Mouse (Mus musculus): Measurements from ENCODE around the gene CN725425. TPM values are rescaled to one million over a fixed set of nuclear protein-coding genes. Genes with fewer than 3 reads are reported as not detected.

The CN725425 gene
- total and polyA plus RNA-seq, 3 experiments: not detected

- H3K36me3 ChIP-seq (replicated peaks): no peaks in the 10 kb centered on the region
- TF ChIP-seq POLR2AphosphoS5 (IDR thresholded peaks at IDR 0.05; ENCODE audit: insufficient replicate concordance, low read depth, low read length): no peak
- no peak for TF ChIP-seq CTCF (IDR thresholded peaks at IDR 0.05; ENCODE audit: low read depth, low read length)
- no peak for TF ChIP-seq GATA1 (IDR thresholded peaks at IDR 0.05; ENCODE audit: borderline replicate concordance, low read length)
- no peak for TF ChIP-seq TAL1 (conservative IDR thresholded peaks at IDR 0.05; ENCODE audit: low read depth, low read length)
- no peak for TF ChIP-seq GATA2 (IDR thresholded peaks at IDR 0.05; ENCODE audit: borderline replicate concordance, low read depth, low read length)
- no peaks in the 10 kb centered on the region for H3K27me3 ChIP-seq (ENCODE audit: insufficient read depth, low read length)
- no peaks in the 10 kb centered on the region for H3K4me1 ChIP-seq (ENCODE audit: insufficient read depth, low read depth, low read length)
- ATAC-seq (ENCODE audit: extremely low read depth, insufficient number of reproducible peaks, low FRiP score, poor library complexity, severe bottlenecking): no peak
- peaks cover 30% of the 10 kb centered on the region for H3K9me3 ChIP-seq (replicated peaks)
- DNase-seq (ENCODE audit: low spot score): no peak
- H3K4me3 ChIP-seq (ENCODE audit: low read depth, low read length): no peak overlapping the region
These were observed 31.3 kb upstream of the CN725425 start for GRCm38 (mm10) chr15:91167850-91168562.

GRCm38 (mm10) chr15:91170602-91171328 is 28.5 kb upstream of the CN725425 start:
- ATAC-seq (ENCODE audit: extremely low read depth, insufficient number of reproducible peaks, low FRiP score, poor library complexity, severe bottlenecking) (no peak), DNase-seq (ENCODE audit: low spot score) (no peak)
- Histone ChIP-seq H3K4me1 (ENCODE audit: insufficient read depth, low read depth, low read length) (no peaks in the 10 kb centered on the region), H3K9me3 (replicated peaks) (peaks cover 30% of the 10 kb centered on the region), H3K4me3 (ENCODE audit: low read depth, low read length) (no peak overlapping the region), H3K36me3 (replicated peaks) (no peaks in the 10 kb centered on the region), H3K27me3 (ENCODE audit: insufficient read depth, low read length) (no peaks in the 10 kb centered on the region)
- no peak for TF ChIP-seq CTCF (IDR thresholded peaks at IDR 0.05; ENCODE audit: low read depth, low read length)
- TF ChIP-seq POLR2AphosphoS5 (IDR thresholded peaks at IDR 0.05; ENCODE audit: insufficient replicate concordance, low read depth, low read length): no peak
- TF ChIP-seq TAL1 (conservative IDR thresholded peaks at IDR 0.05; ENCODE audit: low read depth, low read length): no peak
- TF ChIP-seq GATA1 (IDR thresholded peaks at IDR 0.05; ENCODE audit: borderline replicate concordance, low read length): no peak
- no peak for TF ChIP-seq GATA2 (IDR thresholded peaks at IDR 0.05; ENCODE audit: borderline replicate concordance, low read depth, low read length)

GRCm38 (mm10) chr15:91171332-91171731 is 28.0 kb upstream of the CN725425 start:
- no peak for TF ChIP-seq GATA2 (IDR thresholded peaks at IDR 0.05; ENCODE audit: borderline replicate concordance, low read depth, low read length)
- ATAC-seq (ENCODE audit: extremely low read depth, insufficient number of reproducible peaks, low FRiP score, poor library complexity, severe bottlenecking) (no peak), DNase-seq (ENCODE audit: low spot score) (no peak)
- Histone ChIP-seq H3K4me1 (ENCODE audit: insufficient read depth, low read depth, low read length) (no peaks in the 10 kb centered on the region), H3K36me3 (replicated peaks) (no peaks in the 10 kb centered on the region), H3K27me3 (ENCODE audit: insufficient read depth, low read length) (no peaks in the 10 kb centered on the region), H3K9me3 (replicated peaks) (peaks cover 28% of the 10 kb centered on the region), H3K4me3 (ENCODE audit: low read depth, low read length) (no peak overlapping the region)

GRCm38 (mm10) chr15:91172193-91172592 is 27.1 kb upstream of the CN725425 start:
- ATAC-seq (ENCODE audit: extremely low read depth, insufficient number of reproducible peaks, low FRiP score, poor library complexity, severe bottlenecking): no peak
- Histone ChIP-seq H3K27me3 (ENCODE audit: insufficient read depth, low read length) (no peaks in the 10 kb centered on the region), H3K4me3 (ENCODE audit: low read depth, low read length) (no peak overlapping the region), H3K9me3 (replicated peaks) (peaks cover 30% of the 10 kb centered on the region), H3K36me3 (replicated peaks) (no peaks in the 10 kb centered on the region), H3K4me1 (ENCODE audit: insufficient read depth, low read depth, low read length) (no peaks in the 10 kb centered on the region)
- no peak for TF ChIP-seq GATA1 (IDR thresholded peaks at IDR 0.05; ENCODE audit: borderline replicate concordance, low read length)
- TF ChIP-seq POLR2AphosphoS5 (IDR thresholded peaks at IDR 0.05; ENCODE audit: insufficient replicate concordance, low read depth, low read length): no peak
- no peak for TF ChIP-seq CTCF (IDR thresholded peaks at IDR 0.05; ENCODE audit: low read depth, low read length)
- no peak for DNase-seq (ENCODE audit: low spot score)

GRCm38 (mm10) chr15:91178656-91179314 is 20.5 kb upstream of the CN725425 start:
- TF ChIP-seq GATA2 (IDR thresholded peaks at IDR 0.05; ENCODE audit: borderline replicate concordance, low read depth, low read length): no peak
- TF ChIP-seq CTCF (IDR thresholded peaks at IDR 0.05; ENCODE audit: low read depth, low read length): no peak
- TF ChIP-seq TAL1 (conservative IDR thresholded peaks at IDR 0.05; ENCODE audit: low read depth, low read length): no peak
- no peak for TF ChIP-seq POLR2AphosphoS5 (IDR thresholded peaks at IDR 0.05; ENCODE audit: insufficient replicate concordance, low read depth, low read length)
- no peak for TF ChIP-seq GATA1 (IDR thresholded peaks at IDR 0.05; ENCODE audit: borderline replicate concordance, low read length)
- H3K36me3 ChIP-seq (replicated peaks): no peaks in the 10 kb centered on the region
- ATAC-seq (ENCODE audit: extremely low read depth, insufficient number of reproducible peaks, low FRiP score, poor library complexity, severe bottlenecking) (no peak), DNase-seq (ENCODE audit: low spot score) (no peak)
- no peaks in the 10 kb centered on the region for H3K4me1 ChIP-seq (ENCODE audit: insufficient read depth, low read depth, low read length)
- H3K27me3 ChIP-seq (ENCODE audit: insufficient read depth, low read length): no peaks in the 10 kb centered on the region
- peaks cover 10% of the 10 kb centered on the region for H3K9me3 ChIP-seq (replicated peaks)
- no peak overlapping the region for H3K4me3 ChIP-seq (ENCODE audit: low read depth, low read length)

GRCm38 (mm10) chr15:91179911-91180622 is 19.2 kb upstream of the CN725425 start:
- H3K4me3 ChIP-seq (ENCODE audit: low read depth, low read length): no peak overlapping the region
- DNase-seq (ENCODE audit: low spot score): no peak
- H3K36me3 ChIP-seq (replicated peaks): no peaks in the 10 kb centered on the region
- peaks cover 14% of the 10 kb centered on the region for H3K9me3 ChIP-seq (replicated peaks)
- no peaks in the 10 kb centered on the region for H3K27me3 ChIP-seq (ENCODE audit: insufficient read depth, low read length)
- TF ChIP-seq CTCF (IDR thresholded peaks at IDR 0.05; ENCODE audit: low read depth, low read length) (no peak), GATA2 (IDR thresholded peaks at IDR 0.05; ENCODE audit: borderline replicate concordance, low read depth, low read length) (no peak), TAL1 (conservative IDR thresholded peaks at IDR 0.05; ENCODE audit: low read depth, low read length) (no peak), POLR2AphosphoS5 (IDR thresholded peaks at IDR 0.05; ENCODE audit: insufficient replicate concordance, low read depth, low read length) (no peak), GATA1 (IDR thresholded peaks at IDR 0.05; ENCODE audit: borderline replicate concordance, low read length) (no peak)
- H3K4me1 ChIP-seq (ENCODE audit: insufficient read depth, low read depth, low read length): no peaks in the 10 kb centered on the region
- ATAC-seq (ENCODE audit: extremely low read depth, insufficient number of reproducible peaks, low FRiP score, poor library complexity, severe bottlenecking): no peak

Measured in G1E (cell line).